Mouse (Mus musculus) embryo, embryonic 10 days (tissue): ENCODE measurements around the gene Vmn2r36.
"Not testable (repeated sequence)": the region's sequence is repeated elsewhere in the genome, so short reads cannot be mapped to it uniquely, and the experiment has no call there.

Source experiments
- DNase-seq: peaks from one replicate; pipeline ENCODE4 v3.0.0-alpha.2; 2015; ENCODE audit warnings: low spot score

The Vmn2r36 gene

GRCm38 (mm10) chr7:7902395-7902794, at the start of gene Vmn2r36:
Vmn2r36 (minus strand) TSS chr7:7902495.
- DNase-seq = not testable (repeated sequence)
